Mouse (Mus musculus): ENCODE results near the gene Clic5. TPM values are rescaled to one million over a fixed set of nuclear protein-coding genes. Genes with fewer than 3 reads are reported as not detected.

The Clic5 gene
- polyA plus RNA-seq, 1 experiment from 2014 or later = 15.3 TPM

GRCm38 (mm10) chr17:44244096-44244495, 55.7 kb downstream of the Clic5 start:
- H3K4me3 ChIP-seq (ENCODE audit: control insufficient read depth in 1 of 2, insufficient read depth in 1 of 2, low read depth in 1 of 2, low read length in 2 of 2) = no peak overlapping the region
- 0 out of 2 replicates have a peak, but pooled peaks cover 3% of the 10 kb centered on the region for H3K36me3 ChIP-seq (ENCODE audit: control insufficient read depth, insufficient read depth, low read length)
- WGBS = 53% methylated on average over 5 of the region's 5 CpGs
- H3K27ac ChIP-seq (replicated peaks in 1 of 2; ENCODE audit: control insufficient read depth in 1 of 2, insufficient read depth in 1 of 2, low read depth in 2 of 2, low read length in 2 of 2) = no peak overlapping the region
- H3K27me3 ChIP-seq (ENCODE audit: control insufficient read depth, insufficient read depth, low read length) = no peaks in the 10 kb centered on the region
- no peak for ATAC-seq (ENCODE audit: insufficient number of reproducible peaks, insufficient read depth, low FRiP score, low read depth)
- no peak overlapping the region for H3K9ac ChIP-seq (ENCODE audit: low read length)
- H3K4me1 ChIP-seq (ENCODE audit: control insufficient read depth in 2 of 2, insufficient read depth in 2 of 2, low read length in 2 of 2) = peaks cover 7 to 9% of the 10 kb centered on the region in 2 experiments
- peaks cover 5% of the 10 kb centered on the region for H3K9me3 ChIP-seq (ENCODE audit: control insufficient read depth, low read length)
- no peak overlapping the region for H3K4me2 ChIP-seq (ENCODE audit: low read length)

GRCm38 (mm10) chr17:44244625-44245024, 56.2 kb downstream of the Clic5 start:
- Histone ChIP-seq H3K4me2 (ENCODE audit: low read length) (no peak overlapping the region), H3K4me1 (ENCODE audit: control insufficient read depth in 2 of 2, insufficient read depth in 2 of 2, low read length in 2 of 2) (peaks cover 2 to 4% of the 10 kb centered on the region in 2 experiments), H3K4me3 (ENCODE audit: control insufficient read depth in 1 of 2, insufficient read depth in 1 of 2, low read depth in 1 of 2, low read length in 2 of 2) (no peak overlapping the region), H3K27ac (replicated peaks in 1 of 2; ENCODE audit: control insufficient read depth in 1 of 2, insufficient read depth in 1 of 2, low read depth in 2 of 2, low read length in 2 of 2) (no peak overlapping the region), H3K9ac (ENCODE audit: low read length) (no peak overlapping the region), H3K27me3 (ENCODE audit: control insufficient read depth, insufficient read depth, low read length) (no peaks in the 10 kb centered on the region), H3K9me3 (ENCODE audit: control insufficient read depth, low read length) (peaks cover 5% of the 10 kb centered on the region), H3K36me3 (ENCODE audit: control insufficient read depth, insufficient read depth, low read length) (peaks cover 3% of the 10 kb centered on the region; the same call in 1 of the 2 replicates)
- WGBS = 23% methylated on average over 7 of the region's 7 CpGs
- ATAC-seq (ENCODE audit: insufficient number of reproducible peaks, insufficient read depth, low FRiP score, low read depth) = no peak

GRCm38 (mm10) chr17:44246153-44246700, 57.8 kb downstream of the Clic5 start:
- H3K4me3 ChIP-seq (ENCODE audit: control insufficient read depth in 1 of 2, insufficient read depth in 1 of 2, low read depth in 1 of 2, low read length in 2 of 2) = no peak overlapping the region

GRCm38 (mm10) chr17:44249544-44249943, 61.2 kb downstream of the Clic5 start:
- Histone ChIP-seq H3K4me3 (ENCODE audit: control insufficient read depth in 1 of 2, insufficient read depth in 1 of 2, low read depth in 1 of 2, low read length in 2 of 2) (no peak overlapping the region), H3K27me3 (ENCODE audit: control insufficient read depth, insufficient read depth, low read length) (no peaks in the 10 kb centered on the region), H3K27ac (replicated peaks in 1 of 2; ENCODE audit: control insufficient read depth in 1 of 2, insufficient read depth in 1 of 2, low read depth in 2 of 2, low read length in 2 of 2) (no peak overlapping the region), H3K4me1 (ENCODE audit: control insufficient read depth in 2 of 2, insufficient read depth in 2 of 2, low read length in 2 of 2) (no peaks in the 10 kb centered on the region), H3K36me3 (ENCODE audit: control insufficient read depth, insufficient read depth, low read length) (peaks cover 16% of the 10 kb centered on the region), H3K9ac (ENCODE audit: low read length) (no peak overlapping the region), H3K4me2 (ENCODE audit: low read length) (no peak overlapping the region), H3K9me3 (ENCODE audit: control insufficient read depth, low read length) (peaks cover 3% of the 10 kb centered on the region; the same call in 1 of the 2 replicates)
- ATAC-seq (ENCODE audit: insufficient number of reproducible peaks, insufficient read depth, low FRiP score, low read depth) = no peak
- 75% methylated on average over 4 of the region's 4 CpGs for WGBS

More at GRCm38 (mm10) chr17:44246153-44246700, 57.8 kb downstream of the Clic5 start:
- H3K4me1 ChIP-seq (ENCODE audit: control insufficient read depth in 2 of 2, insufficient read depth in 2 of 2, low read length in 2 of 2) = no peaks in the 10 kb centered on the region
- peaks cover 3% of the 10 kb centered on the region; the same call in 1 of the 2 replicates for H3K9me3 ChIP-seq (ENCODE audit: control insufficient read depth, low read length)
- H3K27ac ChIP-seq (replicated peaks in 1 of 2; ENCODE audit: control insufficient read depth in 1 of 2, insufficient read depth in 1 of 2, low read depth in 2 of 2, low read length in 2 of 2) = no peak overlapping the region
- ATAC-seq (ENCODE audit: insufficient number of reproducible peaks, insufficient read depth, low FRiP score, low read depth) = no peak
- H3K36me3 ChIP-seq (ENCODE audit: control insufficient read depth, insufficient read depth, low read length) = peaks cover 16% of the 10 kb centered on the region
- WGBS = 86% methylated on average over 9 of the region's 9 CpGs
- H3K4me2 ChIP-seq (ENCODE audit: low read length) = no peak overlapping the region
- no peaks in the 10 kb centered on the region for H3K27me3 ChIP-seq (ENCODE audit: control insufficient read depth, insufficient read depth, low read length)
- H3K9ac ChIP-seq (ENCODE audit: low read length) = no peak overlapping the region

GRCm38 (mm10) chr17:44252653-44253052, 64.3 kb downstream of the Clic5 start:
- Histone ChIP-seq H3K4me3 (ENCODE audit: control insufficient read depth in 1 of 2, insufficient read depth in 1 of 2, low read depth in 1 of 2, low read length in 2 of 2) (no peak overlapping the region), H3K27ac (replicated peaks in 1 of 2; ENCODE audit: control insufficient read depth in 1 of 2, insufficient read depth in 1 of 2, low read depth in 2 of 2, low read length in 2 of 2) (no peak overlapping the region), H3K4me1 (ENCODE audit: control insufficient read depth in 2 of 2, insufficient read depth in 2 of 2, low read length in 2 of 2) (peaks cover 3 to 6% of the 10 kb centered on the region in 2 experiments), H3K9me3 (ENCODE audit: control insufficient read depth, low read length) (peaks cover 3% of the 10 kb centered on the region; the same call in 1 of the 2 replicates), H3K27me3 (ENCODE audit: control insufficient read depth, insufficient read depth, low read length) (no peaks in the 10 kb centered on the region; the same call in 1 of the 2 replicates), H3K9ac (ENCODE audit: low read length) (no peak overlapping the region), H3K36me3 (ENCODE audit: control insufficient read depth, insufficient read depth, low read length) (peaks cover 16% of the 10 kb centered on the region), H3K4me2 (ENCODE audit: low read length) (no peak overlapping the region)
- 54% methylated on average over 3 of the region's 3 CpGs for WGBS
- ATAC-seq (ENCODE audit: insufficient number of reproducible peaks, insufficient read depth, low FRiP score, low read depth) = no peak

GRCm38 (mm10) chr17:44254698-44255097, 66.3 kb downstream of the Clic5 start:
- 62% methylated on average over 8 of the region's 8 CpGs for WGBS

GRCm38 (mm10) chr17:44256583-44256982, 68.2 kb downstream of the Clic5 start:
- ATAC-seq (ENCODE audit: insufficient number of reproducible peaks, insufficient read depth, low FRiP score, low read depth) = no peak
- Histone ChIP-seq H3K27ac (replicated peaks in 1 of 2; ENCODE audit: control insufficient read depth in 1 of 2, insufficient read depth in 1 of 2, low read depth in 2 of 2, low read length in 2 of 2) (no peak overlapping the region), H3K9me3 (ENCODE audit: control insufficient read depth, low read length) (no peaks in the 10 kb centered on the region), H3K4me3 (ENCODE audit: control insufficient read depth in 1 of 2, insufficient read depth in 1 of 2, low read depth in 1 of 2, low read length in 2 of 2) (no peak overlapping the region), H3K4me1 (ENCODE audit: control insufficient read depth in 2 of 2, insufficient read depth in 2 of 2, low read length in 2 of 2) (peaks cover 3 to 6% of the 10 kb centered on the region in 2 experiments), H3K9ac (ENCODE audit: low read length) (0 out of 2 replicates have a peak overlapping the region, but pooled peaks have one; percentile 34), H3K36me3 (ENCODE audit: control insufficient read depth, insufficient read depth, low read length) (no peaks in the 10 kb centered on the region; the same call in 1 of the 2 replicates), H3K27me3 (ENCODE audit: control insufficient read depth, insufficient read depth, low read length) (no peaks in the 10 kb centered on the region; the same call in 1 of the 2 replicates), H3K4me2 (ENCODE audit: low read length) (no peak overlapping the region)
- WGBS = 1% methylated on average over 6 of the region's 6 CpGs

More at GRCm38 (mm10) chr17:44254698-44255097, 66.3 kb downstream of the Clic5 start:
- Histone ChIP-seq H3K4me2 (ENCODE audit: low read length) (no peak overlapping the region), H3K4me1 (ENCODE audit: control insufficient read depth in 2 of 2, insufficient read depth in 2 of 2, low read length in 2 of 2) (peaks cover 3 to 6% of the 10 kb centered on the region in 2 experiments), H3K4me3 (ENCODE audit: control insufficient read depth in 1 of 2, insufficient read depth in 1 of 2, low read depth in 1 of 2, low read length in 2 of 2) (no peak overlapping the region), H3K36me3 (ENCODE audit: control insufficient read depth, insufficient read depth, low read length) (peaks cover 12% of the 10 kb centered on the region), H3K27ac (replicated peaks in 1 of 2; ENCODE audit: control insufficient read depth in 1 of 2, insufficient read depth in 1 of 2, low read depth in 2 of 2, low read length in 2 of 2) (no peak overlapping the region), H3K9me3 (ENCODE audit: control insufficient read depth, low read length) (peaks cover 3% of the 10 kb centered on the region; the same call in 1 of the 2 replicates), H3K27me3 (ENCODE audit: control insufficient read depth, insufficient read depth, low read length) (no peaks in the 10 kb centered on the region; the same call in 1 of the 2 replicates), H3K9ac (ENCODE audit: low read length) (no peak overlapping the region)
- ATAC-seq (ENCODE audit: insufficient number of reproducible peaks, insufficient read depth, low FRiP score, low read depth) = no peak
